Mouse (Mus musculus): Measurements from ENCODE around the gene Tmprss2. TPM values are rescaled to one million over a fixed set of nuclear protein-coding genes. Genes with fewer than 3 reads are reported as not detected.
"Not testable (repeated sequence)": the region's sequence is repeated elsewhere in the genome, so short reads cannot be mapped to it uniquely, and the experiment has no call there.

Gene Tmprss2
- polyA plus RNA-seq, 1 experiment from 2014 or later, result 79.1 TPM

GRCm38 (mm10) chr16:97600591-97600990, 10.4 kb downstream of the Tmprss2 start:
- DNase-seq (ENCODE audit: low spot score) (no peak), ATAC-seq (replicated peaks; ENCODE audit: low FRiP score, low read depth) (no peak)
- no peaks in the 10 kb centered on the region for H3K4me1 ChIP-seq (replicated peaks; ENCODE audit: insufficient read depth, low read length)

GRCm38 (mm10) chr16:97598046-97598445, 12.9 kb downstream of the Tmprss2 start:
- Histone ChIP-seq H3K4me2 (ENCODE audit: low read length) (no peak overlapping the region), H3K27ac (peak overlapping the region; percentile 14), H3K27me3 (ENCODE audit: insufficient read depth, low read length) (no peaks in the 10 kb centered on the region), H3K9me3 (replicated peaks; ENCODE audit: low read length) (no peaks in the 10 kb centered on the region), H3K9ac (ENCODE audit: low read depth, low read length) (no peak overlapping the region), H3K4me1 (replicated peaks; ENCODE audit: insufficient read depth, low read length) (no peaks in the 10 kb centered on the region), H3K36me3 (ENCODE audit: insufficient read depth, low read length) (no peaks in the 10 kb centered on the region), H3K4me3 (replicated peaks; ENCODE audit: low read depth, low read length) (no peak overlapping the region)
- TF ChIP-seq CTCF (IDR thresholded peaks at IDR 0.05; ENCODE audit: low read depth), result no peak
- ATAC-seq (replicated peaks; ENCODE audit: low FRiP score, low read depth) (peak; percentile 75), DNase-seq (ENCODE audit: low spot score) (no peak)
- 65% methylated on average over 2 of the region's 2 CpGs for WGBS

More at GRCm38 (mm10) chr16:97600591-97600990, 10.4 kb downstream of the Tmprss2 start:
- Histone ChIP-seq H3K27me3 (ENCODE audit: insufficient read depth, low read length) (no peaks in the 10 kb centered on the region), H3K36me3 (ENCODE audit: insufficient read depth, low read length) (no peaks in the 10 kb centered on the region), H3K9me3 (replicated peaks; ENCODE audit: low read length) (no peaks in the 10 kb centered on the region), H3K4me2 (ENCODE audit: low read length) (no peak overlapping the region), H3K27ac (no peak overlapping the region), H3K4me3 (replicated peaks; ENCODE audit: low read depth, low read length) (no peak overlapping the region), H3K9ac (ENCODE audit: low read depth, low read length) (no peak overlapping the region)
- 73% methylated on average over 2 of the region's 2 CpGs for WGBS
- no peak for TF ChIP-seq CTCF (IDR thresholded peaks at IDR 0.05; ENCODE audit: low read depth)

DNA sequence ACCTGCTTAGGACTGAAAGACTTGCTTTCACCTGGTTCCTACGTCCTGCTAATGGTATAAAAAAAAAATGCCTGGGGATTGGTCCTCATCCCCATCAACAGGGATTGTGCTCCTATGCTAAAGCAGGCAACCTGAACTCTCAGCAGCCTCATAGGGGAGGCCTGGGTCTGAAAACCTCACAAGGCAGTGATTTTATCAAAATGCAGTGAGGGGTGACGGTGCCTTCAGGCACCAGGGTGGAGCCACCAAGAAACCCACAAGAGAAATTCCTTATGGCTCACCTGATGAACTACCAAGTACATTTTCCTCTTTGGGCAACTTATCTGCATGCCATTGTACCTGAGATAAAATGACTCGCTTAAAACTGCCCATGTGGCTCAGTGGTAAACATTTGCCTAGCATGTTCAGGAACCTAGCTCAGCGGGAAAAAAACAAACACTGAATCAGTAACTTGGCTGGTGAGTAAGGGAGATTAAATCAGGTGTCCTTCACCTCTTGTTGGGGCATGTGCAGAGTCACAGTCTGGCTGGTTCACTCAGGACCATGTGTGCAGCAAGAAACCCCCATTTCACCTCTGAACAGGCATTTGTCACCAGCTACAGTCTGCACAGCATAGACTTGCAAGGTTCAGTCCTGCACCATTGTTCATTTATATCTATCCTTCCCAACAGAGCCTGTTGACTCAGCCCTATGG, 17.0 kb downstream of the Tmprss2 start:
- Histone ChIP-seq H3K9ac (ENCODE audit: low read depth, low read length) (no peak overlapping the region), H3K4me1 (replicated peaks; ENCODE audit: insufficient read depth, low read length) (0 out of 2 replicates have a peak, but pooled peaks cover 5% of the 10 kb centered on the region), H3K36me3 (ENCODE audit: insufficient read depth, low read length) (no peaks in the 10 kb centered on the region), H3K27ac (peak overlapping the region; percentile 74), H3K27me3 (ENCODE audit: insufficient read depth, low read length) (no peaks in the 10 kb centered on the region), H3K4me3 (replicated peaks; ENCODE audit: low read depth, low read length) (no peak overlapping the region), H3K9me3 (replicated peaks; ENCODE audit: low read length) (no peaks in the 10 kb centered on the region), H3K4me2 (ENCODE audit: low read length) (no peak overlapping the region)
- ATAC-seq (replicated peaks; ENCODE audit: low FRiP score, low read depth) (peak; percentile 82), DNase-seq (ENCODE audit: low spot score) (no peak)
- TF ChIP-seq CTCF (IDR thresholded peaks at IDR 0.05; ENCODE audit: low read depth), result no peak
- WGBS, result 51% methylated on average over 4 of the region's 4 CpGs

- no peak overlapping the region for H3K4me3 ChIP-seq (replicated peaks; ENCODE audit: low read depth, low read length)
- H3K9me3 ChIP-seq (replicated peaks; ENCODE audit: low read length), result no peaks in the 10 kb centered on the region
- H3K4me1 ChIP-seq (replicated peaks; ENCODE audit: insufficient read depth, low read length), result 0 out of 2 replicates have a peak, but pooled peaks cover 5% of the 10 kb centered on the region
- no peak overlapping the region for H3K9ac ChIP-seq (ENCODE audit: low read depth, low read length)
- peak overlapping the region; percentile 74 for H3K27ac ChIP-seq
- H3K36me3 ChIP-seq (ENCODE audit: insufficient read depth, low read length), result no peaks in the 10 kb centered on the region
- H3K4me2 ChIP-seq (ENCODE audit: low read length), result no peak overlapping the region
- peak; percentile 71 for DNase-seq (ENCODE audit: low spot score)
- peak; percentile 89 for TF ChIP-seq CTCF (IDR thresholded peaks at IDR 0.05; ENCODE audit: low read depth)
- 21% methylated on average over 1 of the region's 1 CpGs for WGBS
- H3K27me3 ChIP-seq (ENCODE audit: insufficient read depth, low read length), result no peaks in the 10 kb centered on the region
- ATAC-seq (replicated peaks; ENCODE audit: low FRiP score, low read depth), result peak; percentile 53; the same call in 1 of the 2 replicates
These were observed 17.9 kb downstream of the Tmprss2 start for GRCm38 (mm10) chr16:97593057-97593456.

- ATAC-seq (replicated peaks; ENCODE audit: low FRiP score, low read depth) (no peak; the same call in 1 of the 2 replicates), DNase-seq (ENCODE audit: low spot score) (no peak)
- Histone ChIP-seq H3K9me3 (replicated peaks; ENCODE audit: low read length) (no peaks in the 10 kb centered on the region), H3K27ac (no peak overlapping the region), H3K27me3 (ENCODE audit: insufficient read depth, low read length) (no peaks in the 10 kb centered on the region), H3K36me3 (ENCODE audit: insufficient read depth, low read length) (no peaks in the 10 kb centered on the region), H3K9ac (ENCODE audit: low read depth, low read length) (no peak overlapping the region), H3K4me3 (replicated peaks; ENCODE audit: low read depth, low read length) (no peak overlapping the region), H3K4me1 (replicated peaks; ENCODE audit: insufficient read depth, low read length) (0 out of 2 replicates have a peak, but pooled peaks cover 5% of the 10 kb centered on the region), H3K4me2 (ENCODE audit: low read length) (no peak overlapping the region)
- 70% methylated on average over 2 of the region's 2 CpGs for WGBS
- TF ChIP-seq CTCF (IDR thresholded peaks at IDR 0.05; ENCODE audit: low read depth), result no peak
These were observed 19.5 kb downstream of the Tmprss2 start for GRCm38 (mm10) chr16:97591512-97591911.

GRCm38 (mm10) chr16:97582876-97583275, 28.1 kb downstream of the Tmprss2 start:
- peak overlapping the region; percentile 50; the same call in 1 of the 2 replicates for H3K27ac ChIP-seq
- not testable (repeated sequence) for H3K27me3 ChIP-seq (ENCODE audit: insufficient read depth, low read length); H3K4me1 ChIP-seq (replicated peaks; ENCODE audit: insufficient read depth, low read length); H3K4me3 ChIP-seq (replicated peaks; ENCODE audit: low read depth, low read length); H3K4me2 ChIP-seq (ENCODE audit: low read length); H3K36me3 ChIP-seq (ENCODE audit: insufficient read depth, low read length); ATAC-seq (replicated peaks; ENCODE audit: low FRiP score, low read depth); H3K9ac ChIP-seq (ENCODE audit: low read depth, low read length); DNase-seq (ENCODE audit: low spot score); H3K9me3 ChIP-seq (replicated peaks; ENCODE audit: low read length)
- WGBS, result 52% methylated on average over 1 of the region's 1 CpGs
